Comparison of ENCODE assay signal across 1 mouse cellular context in the genomic region with DNA sequence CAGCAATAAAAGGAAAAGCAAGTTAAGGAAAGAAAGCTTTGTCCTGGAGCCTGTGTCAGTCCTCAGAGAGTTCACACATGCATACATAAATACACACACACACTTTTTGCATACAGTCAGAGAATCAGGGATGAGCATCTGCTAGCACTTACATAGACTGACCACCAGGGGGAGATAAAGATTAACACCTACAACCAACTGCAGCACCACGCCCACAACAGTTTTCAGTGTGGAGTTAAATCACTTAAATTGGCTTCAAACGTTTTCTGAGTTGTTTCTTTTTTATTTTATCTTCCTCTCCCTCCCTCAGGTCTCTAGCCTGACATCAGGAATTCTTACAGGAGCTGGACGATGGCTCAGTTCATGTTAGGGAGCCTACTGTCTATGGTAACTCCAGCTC.
A peak's percentile ranks its signal among the peaks of the same experiment; 100 is the strongest.
TF ChIP-seq lines count a peak whose summit lies in the region.

No protein-coding gene starts in this region.

TF ChIP-seq in MEL, 35 proteins besides CTCF, POLR2A, EP300 and RAD21 (continued from another document):
- TF ChIP-seq SIN3A (IDR thresholded peaks at IDR 0.05; ENCODE audit: low read length) (peak; percentile 46; the same call in 1 of the 2 replicates), HCFC1 (IDR thresholded peaks at IDR 0.05; ENCODE audit: low read depth, low read length) (0 out of 2 replicates have a peak, but pooled peaks have one; percentile 18), MAZ (IDR thresholded peaks at IDR 0.05; ENCODE audit: low read depth, low read length) (0 out of 2 replicates have a peak, but pooled peaks have one; percentile 37), JUND (IDR thresholded peaks at IDR 0.05; ENCODE audit: low read depth, low read length) (no peak), ELF1 (IDR thresholded peaks at IDR 0.05; ENCODE audit: low read depth, low read length) (peak; percentile 25; the same call in 1 of the 2 replicates), TAL1 (IDR thresholded peaks at IDR 0.05; ENCODE audit: low read length) (no peak), BHLHE40 (IDR thresholded peaks at IDR 0.05; ENCODE audit: borderline replicate concordance, low read depth, low read length) (no peak), TCF12 (IDR thresholded peaks at IDR 0.05; ENCODE audit: low read depth, low read length) (no peak)
